Mouse (Mus musculus): ENCODE data around the gene Adora2a. TPM values are rescaled to one million over a fixed set of nuclear protein-coding genes. Genes with fewer than 3 reads are reported as not detected.

Adora2a gene
- total and polyA plus RNA-seq, 3 experiments: 0.04 TPM; not detected in 2

- no peak for DNase-seq (ENCODE audit: low read depth, low spot score)
- H3K9ac ChIP-seq (ENCODE audit: control insufficient read depth, low read depth, low read length, poor library complexity, severe bottlenecking): no peak overlapping the region
- H3K27me3 ChIP-seq (ENCODE audit: control insufficient read depth in 1 of 2, insufficient read depth in 2 of 2, low read length in 2 of 2): no peaks in the 10 kb centered on the region
- no peaks in the 10 kb centered on the region for H3K9me3 ChIP-seq (replicated peaks; ENCODE audit: insufficient read depth, low read length)
- no peaks in the 10 kb centered on the region for H3K36me3 ChIP-seq (ENCODE audit: control insufficient read depth in 1 of 2, insufficient read depth in 2 of 2, low read length in 2 of 2)
- no peaks in the 10 kb centered on the region for H3K79me2 ChIP-seq (ENCODE audit: control insufficient read depth, insufficient read depth, low read length, poor library complexity)
- no peak overlapping the region for H3K4me3 ChIP-seq (ENCODE audit: control insufficient read depth in 1 of 2, insufficient read depth in 1 of 2, low read depth in 2 of 2, low read length in 2 of 2)
- TF ChIP-seq KAT2A (conservative IDR thresholded peaks at IDR 0.05; ENCODE audit: low read depth, low read length) (no peak), CHD1 (IDR thresholded peaks at IDR 0.05; ENCODE audit: low read depth, low read length) (no peak), MAFK (IDR thresholded peaks at IDR 0.05; ENCODE audit: borderline replicate concordance, low read depth, low read length) (no peak)
- H3K4me1 ChIP-seq (ENCODE audit: control insufficient read depth in 1 of 2, insufficient read depth in 2 of 2, low read length in 2 of 2): no peaks in the 10 kb centered on the region
- H3K27ac ChIP-seq (ENCODE audit: control insufficient read depth, low read depth, low read length): no peak overlapping the region
These were observed 15.6 kb downstream of the Adora2a start for GRCm38 (mm10) chr10:75332268-75332667.

- Histone ChIP-seq H3K27ac (ENCODE audit: control insufficient read depth, low read depth, low read length) (no peak overlapping the region), H3K9me3 (replicated peaks; ENCODE audit: insufficient read depth, low read length) (no peaks in the 10 kb centered on the region), H3K4me3 (ENCODE audit: control insufficient read depth in 1 of 2, insufficient read depth in 1 of 2, low read depth in 2 of 2, low read length in 2 of 2) (no peak overlapping the region), H3K9ac (ENCODE audit: control insufficient read depth, low read depth, low read length, poor library complexity, severe bottlenecking) (no peak overlapping the region), H3K4me1 (ENCODE audit: control insufficient read depth in 1 of 2, insufficient read depth in 2 of 2, low read length in 2 of 2) (no peaks in the 10 kb centered on the region), H3K27me3 (ENCODE audit: control insufficient read depth in 1 of 2, insufficient read depth in 2 of 2, low read length in 2 of 2) (no peaks in the 10 kb centered on the region), H3K79me2 (ENCODE audit: control insufficient read depth, insufficient read depth, low read length, poor library complexity) (no peaks in the 10 kb centered on the region), H3K36me3 (ENCODE audit: control insufficient read depth in 1 of 2, insufficient read depth in 2 of 2, low read length in 2 of 2) (no peaks in the 10 kb centered on the region)
- TF ChIP-seq E2F4 (IDR thresholded peaks at IDR 0.05; ENCODE audit: borderline replicate concordance, low read depth, low read length): no peak
- no peak for TF ChIP-seq CHD1 (IDR thresholded peaks at IDR 0.05; ENCODE audit: low read depth, low read length)
- TF ChIP-seq TCF12 (IDR thresholded peaks at IDR 0.05; ENCODE audit: low read depth, low read length): no peak
- no peak for TF ChIP-seq POLR2A (IDR thresholded peaks at IDR 0.05; ENCODE audit: control insufficient read depth in 1 of 2, insufficient read depth in 1 of 2, low read depth in 1 of 2, low read length in 2 of 2, poor library complexity in 1 of 2)
- no peak for TF ChIP-seq MAFK (IDR thresholded peaks at IDR 0.05; ENCODE audit: borderline replicate concordance, low read depth, low read length)
- no peak for TF ChIP-seq HCFC1 (IDR thresholded peaks at IDR 0.05; ENCODE audit: low read depth, low read length)
- no peak for TF ChIP-seq UBTF (IDR thresholded peaks at IDR 0.05; ENCODE audit: borderline replicate concordance, insufficient read depth, low read depth, low read length)
- no peak for DNase-seq (ENCODE audit: low read depth, low spot score)
These were observed 16.6 kb downstream of the Adora2a start for GRCm38 (mm10) chr10:75333176-75333776.

GRCm38 (mm10) chr10:75334175-75334574 lies 17.5 kb downstream of the Adora2a start:
- H3K27ac ChIP-seq (ENCODE audit: control insufficient read depth, low read depth, low read length): no peak overlapping the region
- no peaks in the 10 kb centered on the region for H3K27me3 ChIP-seq (ENCODE audit: control insufficient read depth in 1 of 2, insufficient read depth in 2 of 2, low read length in 2 of 2)
- TF ChIP-seq RAD21 (IDR thresholded peaks at IDR 0.05; ENCODE audit: low read depth, low read length) (no peak), RCOR1 (IDR thresholded peaks at IDR 0.05; ENCODE audit: low read depth, low read length) (no peak), BHLHE40 (IDR thresholded peaks at IDR 0.05; ENCODE audit: borderline replicate concordance, low read depth, low read length) (no peak), CHD2 (IDR thresholded peaks at IDR 0.05; ENCODE audit: low read length) (no peak)
- H3K4me1 ChIP-seq (ENCODE audit: control insufficient read depth in 1 of 2, insufficient read depth in 2 of 2, low read length in 2 of 2): no peaks in the 10 kb centered on the region
- DNase-seq (ENCODE audit: low read depth, low spot score): no peak
- no peaks in the 10 kb centered on the region for H3K9me3 ChIP-seq (replicated peaks; ENCODE audit: insufficient read depth, low read length)
- no peak overlapping the region for H3K4me3 ChIP-seq (ENCODE audit: control insufficient read depth in 1 of 2, insufficient read depth in 1 of 2, low read depth in 2 of 2, low read length in 2 of 2)
- no peak overlapping the region for H3K9ac ChIP-seq (ENCODE audit: control insufficient read depth, low read depth, low read length, poor library complexity, severe bottlenecking)
- H3K36me3 ChIP-seq (ENCODE audit: control insufficient read depth in 1 of 2, insufficient read depth in 2 of 2, low read length in 2 of 2): no peaks in the 10 kb centered on the region
- H3K79me2 ChIP-seq (ENCODE audit: control insufficient read depth, insufficient read depth, low read length, poor library complexity): no peaks in the 10 kb centered on the region
